Mouse (Mus musculus): ENCODE results near the gene Alg1. TPM values are rescaled to one million over a fixed set of nuclear protein-coding genes. Genes with fewer than 3 reads are reported as not detected.

The Alg1 gene
- polyA plus RNA-seq, 1 experiment from 2014 or later = 41.3 TPM

- no peak within 1 kb of the TSS for H3K27ac ChIP-seq (ENCODE audit: low read depth, low read length)
- peak within 1 kb of the TSS; percentile 73 for H3K4me3 ChIP-seq (ENCODE audit: low read depth, low read length)
- peak within 1 kb of the TSS; percentile 66 for H3K9ac ChIP-seq (replicated peaks; ENCODE audit: low read depth, low read length)
- ATAC-seq (ENCODE audit: low read depth) = peak; percentile 93
- peaks cover 7% of the 10 kb centered on the region; the same call in 1 of the 2 replicates for H3K4me1 ChIP-seq (ENCODE audit: control insufficient read depth, insufficient read depth, low read length)
- no peaks in the 10 kb centered on the region for H3K27me3 ChIP-seq (ENCODE audit: control insufficient read depth, insufficient read depth, low read length)
- H3K9me3 ChIP-seq (ENCODE audit: control insufficient read depth, low read length) = no peaks in the 10 kb centered on the region
- H3K36me3 ChIP-seq (ENCODE audit: control insufficient read depth, insufficient read depth, low read length) = no peaks in the 10 kb centered on the region
- H3K4me2 ChIP-seq (ENCODE audit: low read depth, low read length) = peak within 1 kb of the TSS; percentile 95
- 5% methylated on average over 40 of the region's 40 CpGs for WGBS
Observed at GRCm38 (mm10) chr16:5203668-5204433, 29.6 kb upstream of the Alg1 start, which contains the start of gene Nagpa. Gene Nagpa, minus strand, starts transcription at chr16:5204012.

GRCm38 (mm10) chr16:5205431-5205970 lies 27.9 kb upstream of the Alg1 start:
- no peak for ATAC-seq (ENCODE audit: low read depth)

GRCm38 (mm10) chr16:5206051-5206450 lies 27.4 kb upstream of the Alg1 start:
- H3K4me2 ChIP-seq (ENCODE audit: low read depth, low read length) = no peak overlapping the region
- no peak overlapping the region for H3K27ac ChIP-seq (ENCODE audit: low read depth, low read length)
- no peaks in the 10 kb centered on the region for H3K9me3 ChIP-seq (ENCODE audit: control insufficient read depth, low read length)
- ATAC-seq (ENCODE audit: low read depth) = no peak
- no peaks in the 10 kb centered on the region for H3K27me3 ChIP-seq (ENCODE audit: control insufficient read depth, insufficient read depth, low read length)
- no peaks in the 10 kb centered on the region for H3K36me3 ChIP-seq (ENCODE audit: control insufficient read depth, insufficient read depth, low read length)
- H3K4me1 ChIP-seq (ENCODE audit: control insufficient read depth, insufficient read depth, low read length) = peaks cover 7% of the 10 kb centered on the region; the same call in 1 of the 2 replicates
- 74% methylated on average over 5 of the region's 5 CpGs for WGBS
- no peak overlapping the region for H3K4me3 ChIP-seq (ENCODE audit: low read depth, low read length)
- no peak overlapping the region for H3K9ac ChIP-seq (replicated peaks; ENCODE audit: low read depth, low read length)

More at GRCm38 (mm10) chr16:5205431-5205970, 27.9 kb upstream of the Alg1 start:
- H3K27ac ChIP-seq (ENCODE audit: low read depth, low read length) = no peak overlapping the region
- no peak overlapping the region for H3K4me2 ChIP-seq (ENCODE audit: low read depth, low read length)
- H3K4me3 ChIP-seq (ENCODE audit: low read depth, low read length) = no peak overlapping the region
- no peak overlapping the region for H3K9ac ChIP-seq (replicated peaks; ENCODE audit: low read depth, low read length)
- H3K9me3 ChIP-seq (ENCODE audit: control insufficient read depth, low read length) = no peaks in the 10 kb centered on the region
- H3K36me3 ChIP-seq (ENCODE audit: control insufficient read depth, insufficient read depth, low read length) = no peaks in the 10 kb centered on the region
- no peaks in the 10 kb centered on the region for H3K27me3 ChIP-seq (ENCODE audit: control insufficient read depth, insufficient read depth, low read length)
- WGBS = 87% methylated on average over 5 of the region's 5 CpGs
- peaks cover 7% of the 10 kb centered on the region; the same call in 1 of the 2 replicates for H3K4me1 ChIP-seq (ENCODE audit: control insufficient read depth, insufficient read depth, low read length)

GRCm38 (mm10) chr16:5210365-5210764 lies 23.1 kb upstream of the Alg1 start:
- no peak overlapping the region for H3K4me3 ChIP-seq (ENCODE audit: low read depth, low read length)
- no peak overlapping the region for H3K4me2 ChIP-seq (ENCODE audit: low read depth, low read length)
- H3K27me3 ChIP-seq (ENCODE audit: control insufficient read depth, insufficient read depth, low read length) = no peaks in the 10 kb centered on the region
- 75% methylated on average over 2 of the region's 2 CpGs for WGBS
- no peaks in the 10 kb centered on the region for H3K36me3 ChIP-seq (ENCODE audit: control insufficient read depth, insufficient read depth, low read length)
- H3K9me3 ChIP-seq (ENCODE audit: control insufficient read depth, low read length) = no peaks in the 10 kb centered on the region
- no peak for ATAC-seq (ENCODE audit: low read depth)
- H3K4me1 ChIP-seq (ENCODE audit: control insufficient read depth, insufficient read depth, low read length) = no peaks in the 10 kb centered on the region
- H3K27ac ChIP-seq (ENCODE audit: low read depth, low read length) = no peak overlapping the region
- no peak overlapping the region for H3K9ac ChIP-seq (replicated peaks; ENCODE audit: low read depth, low read length)

- H3K27me3 ChIP-seq (ENCODE audit: control insufficient read depth, insufficient read depth, low read length) = no peaks in the 10 kb centered on the region
- no peak overlapping the region for H3K4me3 ChIP-seq (ENCODE audit: low read depth, low read length)
- WGBS = 78% methylated on average over 3 of the region's 3 CpGs
- H3K4me2 ChIP-seq (ENCODE audit: low read depth, low read length) = no peak overlapping the region
- H3K9ac ChIP-seq (replicated peaks; ENCODE audit: low read depth, low read length) = no peak overlapping the region
- ATAC-seq (ENCODE audit: low read depth) = no peak
- no peak overlapping the region for H3K27ac ChIP-seq (ENCODE audit: low read depth, low read length)
- H3K9me3 ChIP-seq (ENCODE audit: control insufficient read depth, low read length) = no peaks in the 10 kb centered on the region
- no peaks in the 10 kb centered on the region for H3K4me1 ChIP-seq (ENCODE audit: control insufficient read depth, insufficient read depth, low read length)
- no peaks in the 10 kb centered on the region for H3K36me3 ChIP-seq (ENCODE audit: control insufficient read depth, insufficient read depth, low read length)
Observed at GRCm38 (mm10) chr16:5212150-5212549, 21.3 kb upstream of the Alg1 start.

- no peak for ATAC-seq (ENCODE audit: low read depth)
- 88% methylated on average over 2 of the region's 2 CpGs for WGBS
- Histone ChIP-seq H3K36me3 (ENCODE audit: control insufficient read depth, insufficient read depth, low read length) (no peaks in the 10 kb centered on the region), H3K9ac (replicated peaks; ENCODE audit: low read depth, low read length) (no peak overlapping the region), H3K4me1 (ENCODE audit: control insufficient read depth, insufficient read depth, low read length) (no peaks in the 10 kb centered on the region), H3K9me3 (ENCODE audit: control insufficient read depth, low read length) (no peaks in the 10 kb centered on the region), H3K27ac (ENCODE audit: low read depth, low read length) (no peak overlapping the region), H3K27me3 (ENCODE audit: control insufficient read depth, insufficient read depth, low read length) (no peaks in the 10 kb centered on the region), H3K4me3 (ENCODE audit: low read depth, low read length) (no peak overlapping the region), H3K4me2 (ENCODE audit: low read depth, low read length) (no peak overlapping the region)
Observed at GRCm38 (mm10) chr16:5214126-5214525, 19.3 kb upstream of the Alg1 start.

- Histone ChIP-seq H3K27me3 (ENCODE audit: control insufficient read depth, insufficient read depth, low read length) (no peaks in the 10 kb centered on the region), H3K9ac (replicated peaks; ENCODE audit: low read depth, low read length) (no peak overlapping the region), H3K4me1 (ENCODE audit: control insufficient read depth, insufficient read depth, low read length) (no peaks in the 10 kb centered on the region), H3K36me3 (ENCODE audit: control insufficient read depth, insufficient read depth, low read length) (no peaks in the 10 kb centered on the region), H3K27ac (ENCODE audit: low read depth, low read length) (no peak overlapping the region), H3K4me3 (ENCODE audit: low read depth, low read length) (no peak overlapping the region), H3K9me3 (ENCODE audit: control insufficient read depth, low read length) (no peaks in the 10 kb centered on the region), H3K4me2 (ENCODE audit: low read depth, low read length) (no peak overlapping the region)
- ATAC-seq (ENCODE audit: low read depth) = no peak
- 75% methylated on average over 6 of the region's 6 CpGs for WGBS
Observed at GRCm38 (mm10) chr16:5216686-5217085, 16.7 kb upstream of the Alg1 start.

GRCm38 (mm10) chr16:5217341-5218133 lies 15.9 kb upstream of the Alg1 start:
- no peak for ATAC-seq (ENCODE audit: low read depth)
- Histone ChIP-seq H3K4me1 (ENCODE audit: control insufficient read depth, insufficient read depth, low read length) (no peaks in the 10 kb centered on the region), H3K9me3 (ENCODE audit: control insufficient read depth, low read length) (no peaks in the 10 kb centered on the region), H3K4me3 (ENCODE audit: low read depth, low read length) (no peak overlapping the region), H3K9ac (replicated peaks; ENCODE audit: low read depth, low read length) (no peak overlapping the region), H3K36me3 (ENCODE audit: control insufficient read depth, insufficient read depth, low read length) (no peaks in the 10 kb centered on the region), H3K27ac (ENCODE audit: low read depth, low read length) (no peak overlapping the region), H3K4me2 (ENCODE audit: low read depth, low read length) (no peak overlapping the region), H3K27me3 (ENCODE audit: control insufficient read depth, insufficient read depth, low read length) (no peaks in the 10 kb centered on the region)
- WGBS = 73% methylated on average over 5 of the region's 5 CpGs

- Histone ChIP-seq H3K4me3 (ENCODE audit: low read depth, low read length) (no peak overlapping the region), H3K4me1 (ENCODE audit: control insufficient read depth, insufficient read depth, low read length) (no peaks in the 10 kb centered on the region), H3K9ac (replicated peaks; ENCODE audit: low read depth, low read length) (no peak overlapping the region), H3K27me3 (ENCODE audit: control insufficient read depth, insufficient read depth, low read length) (no peaks in the 10 kb centered on the region), H3K36me3 (ENCODE audit: control insufficient read depth, insufficient read depth, low read length) (no peaks in the 10 kb centered on the region), H3K27ac (ENCODE audit: low read depth, low read length) (no peak overlapping the region), H3K4me2 (ENCODE audit: low read depth, low read length) (no peak overlapping the region), H3K9me3 (ENCODE audit: control insufficient read depth, low read length) (no peaks in the 10 kb centered on the region)
- ATAC-seq (ENCODE audit: low read depth) = no peak
- WGBS = 54% methylated on average over 4 of the region's 4 CpGs
Observed at GRCm38 (mm10) chr16:5221403-5221802, 12.0 kb upstream of the Alg1 start.

All from neural tube, embryonic 14.5 days (tissue).